Mouse (Mus musculus): ENCODE measurements around the gene Klk1b3. TPM values are rescaled to one million over a fixed set of nuclear protein-coding genes. Genes with fewer than 3 reads are reported as not detected.
"Not testable (repeated sequence)": the region's sequence is repeated elsewhere in the genome, so short reads cannot be mapped to it uniquely, and the experiment has no call there.

Gene Klk1b3
- polyA plus RNA-seq, 1 experiment from 2014 or later: not detected

- no peak for DNase-seq (ENCODE audit: low read depth, low spot score)
- peaks cover 7% of the 10 kb centered on the region for H3K27me3 ChIP-seq
- in situ Hi-C loops (cut with MboI; ENCODE audit: low pct_unique_long_range_greater_than_20kb): loop anchor here (25.0 kb wide), 1 partner anchor 649 kb away; the partner anchor contains the start of gene Zfp719
- ChIA-PET POLR2A (no interaction called here), CTCF (no interaction called here)
- TF ChIP-seq CTCF (IDR thresholded peaks at IDR 0.05): no peak
- no peak for ATAC-seq
Observed at GRCm38 (mm10) chr7:44235909-44236308, 37.9 kb downstream of the Klk1b3 start, which contains the start of gene Gm36864. Gene Gm36864, plus strand, starts transcription at chr7:44236177.

GRCm38 (mm10) chr7:44239913-44240312 lies 41.9 kb downstream of the Klk1b3 start:
- DNase-seq (ENCODE audit: low read depth, low spot score) (no peak), ATAC-seq (no peak)
- H3K27me3 ChIP-seq: peaks cover 14% of the 10 kb centered on the region
- CTCF ChIA-PET: no interaction called here
- POLR2A ChIA-PET: no interaction called here
- no peak for TF ChIP-seq CTCF (IDR thresholded peaks at IDR 0.05)
- in situ Hi-C loops (cut with MboI; ENCODE audit: low pct_unique_long_range_greater_than_20kb): loop anchor here (25.0 kb wide), 1 partner anchor 653 kb away; the partner anchor contains the start of gene Zfp719

GRCm38 (mm10) chr7:44240712-44241111 lies 42.7 kb downstream of the Klk1b3 start:
- DNase-seq (ENCODE audit: low read depth, low spot score): no peak
- peak; percentile 22 for ATAC-seq
- CTCF ChIA-PET: no interaction called here
- TF ChIP-seq CTCF (IDR thresholded peaks at IDR 0.05): no peak
- POLR2A ChIA-PET: no interaction called here
- H3K27me3 ChIP-seq: peaks cover 11% of the 10 kb centered on the region
- in situ Hi-C loops (cut with MboI; ENCODE audit: low pct_unique_long_range_greater_than_20kb): loop anchor here (25.0 kb wide), 1 partner anchor 653 kb away; the partner anchor contains the start of gene Zfp719

GRCm38 (mm10) chr7:44241163-44241562 lies 43.2 kb downstream of the Klk1b3 start:
- ATAC-seq: no peak
- DNase-seq (ENCODE audit: low read depth, low spot score): no peak
- peaks cover 10% of the 10 kb centered on the region for H3K27me3 ChIP-seq
- in situ Hi-C loops (cut with MboI; ENCODE audit: low pct_unique_long_range_greater_than_20kb): loop anchor here (25.0 kb wide), 1 partner anchor 654 kb away; the partner anchor contains the start of gene Zfp719
- ChIA-PET POLR2A (no interaction called here), CTCF (no interaction called here)
- no peak for TF ChIP-seq CTCF (IDR thresholded peaks at IDR 0.05)

- DNase-seq (ENCODE audit: low read depth, low spot score): no peak
- no peak for TF ChIP-seq CTCF (IDR thresholded peaks at IDR 0.05)
- CTCF ChIA-PET: no interaction called here
- in situ Hi-C loops (cut with MboI; ENCODE audit: low pct_unique_long_range_greater_than_20kb): loop anchor here (25.0 kb wide), 1 partner anchor 657 kb away; the partner anchor contains the start of gene Zfp719
- peaks cover 10% of the 10 kb centered on the region for H3K27me3 ChIP-seq
- no peak for ATAC-seq
- POLR2A ChIA-PET: no interaction called here
Observed at GRCm38 (mm10) chr7:44244080-44244479, 46.1 kb downstream of the Klk1b3 start.

GRCm38 (mm10) chr7:44246055-44246983 lies 48.3 kb downstream of the Klk1b3 start, which contains the start of the genes 1700028J19Rik and 2410002F23Rik:
Gene 1700028J19Rik, minus strand, starts transcription at chr7:44246695.
Gene 2410002F23Rik, plus strand, starts transcription at chr7:44246722.
- peaks cover 7% of the 10 kb centered on the region for H3K27me3 ChIP-seq
- peak; percentile 76 for ATAC-seq
- peak; percentile 78 for DNase-seq (ENCODE audit: low read depth, low spot score)
- POLR2A ChIA-PET: interaction anchor here (0.7 to 1.2 kb wide), 3 partner anchors 12 to 251 kb away, joined by 4 to 5 read pairs (median 5); no protein-coding TSS in a partner anchor
- in situ Hi-C loops (cut with MboI; ENCODE audit: low pct_unique_long_range_greater_than_20kb): loop anchor here (25.0 kb wide), 1 partner anchor 659 kb away; the partner anchor contains the start of gene Zfp719
- CTCF ChIA-PET: interaction anchor here (1.0 kb wide), 1 partner anchor 9 kb away, joined by 3 read pairs; no protein-coding TSS in a partner anchor
- TF ChIP-seq CTCF (IDR thresholded peaks at IDR 0.05): no peak

GRCm38 (mm10) chr7:44246984-44247470 lies 49.0 kb downstream of the Klk1b3 start:
- H3K27me3 ChIP-seq: peaks cover 7% of the 10 kb centered on the region
- TF ChIP-seq CTCF (IDR thresholded peaks at IDR 0.05): no peak
- no peak for DNase-seq (ENCODE audit: low read depth, low spot score)
- POLR2A ChIA-PET: interaction anchor here (0.7 kb wide), 2 partner anchors 11 to 104 kb away, joined by 4 to 5 read pairs; no protein-coding TSS in a partner anchor
- ATAC-seq: peak; percentile 20
- in situ Hi-C loops (cut with MboI; ENCODE audit: low pct_unique_long_range_greater_than_20kb): loop anchor here (25.0 kb wide), 1 partner anchor 660 kb away; the partner anchor contains the start of gene Zfp719
- CTCF ChIA-PET: no interaction called here

GRCm38 (mm10) chr7:44247971-44248370 lies 50.0 kb downstream of the Klk1b3 start:
- in situ Hi-C loops (cut with MboI; ENCODE audit: low pct_unique_long_range_greater_than_20kb): loop anchor here (25.0 kb wide), 1 partner anchor 661 kb away; the partner anchor contains the start of gene Zfp719
- ChIA-PET POLR2A (interaction anchor here (1.1 kb wide), 1 partner anchor 26 kb away, joined by 3 read pairs; no protein-coding TSS in a partner anchor), CTCF (no interaction called here)
- ATAC-seq (no peak), DNase-seq (ENCODE audit: low read depth, low spot score) (no peak)
- no peaks in the 10 kb centered on the region for H3K27me3 ChIP-seq
- no peak for TF ChIP-seq CTCF (IDR thresholded peaks at IDR 0.05)

GRCm38 (mm10) chr7:44249248-44249647 lies 51.3 kb downstream of the Klk1b3 start:
- H3K27me3 ChIP-seq: no peaks in the 10 kb centered on the region
- in situ Hi-C loops (cut with MboI; ENCODE audit: low pct_unique_long_range_greater_than_20kb): loop anchor here (25.0 kb wide), 1 partner anchor 662 kb away; the partner anchor contains the start of gene Zfp719
- ATAC-seq (no peak), DNase-seq (ENCODE audit: low read depth, low spot score) (no peak)
- ChIA-PET CTCF (no interaction called here), POLR2A (interaction anchor here (1.1 kb wide), 1 partner anchor 25 kb away, joined by 3 read pairs; no protein-coding TSS in a partner anchor)
- TF ChIP-seq CTCF (IDR thresholded peaks at IDR 0.05): no peak

- ATAC-seq; in situ Hi-C loops (cut with MboI; ENCODE audit: low pct_unique_long_range_greater_than_20kb); H3K27me3 ChIP-seq; POLR2A ChIA-PET; DNase-seq (ENCODE audit: low read depth, low spot score); CTCF ChIA-PET: not testable (repeated sequence)
Observed at GRCm38 (mm10) chr7:44250732-44251275, 52.8 kb downstream of the Klk1b3 start.

Other genes starting within 250 kb of the Klk1b3 start
- gene Klk1b8, start 247.5 kb upstream of the Klk1b3 start, polyA plus RNA-seq (2021): not detected
- gene Klk1b1, start 231.4 kb upstream of the Klk1b3 start, polyA plus RNA-seq (2021): not detected
- not detected for gene Klk1b9, start 222.1 kb upstream of the Klk1b3 start, polyA plus RNA-seq (2021)
- gene Klk1b11, start 202.3 kb upstream of the Klk1b3 start, polyA plus RNA-seq (2021): not detected
- gene Klk1b26, start 186.0 kb upstream of the Klk1b3 start, polyA plus RNA-seq (2021): not detected
- gene Klk1b27, start 145.9 kb upstream of the Klk1b3 start, polyA plus RNA-seq (2021): not detected
- not detected for gene Klk1b21, start 95.9 kb upstream of the Klk1b3 start, polyA plus RNA-seq (2021)
- gene Klk1b22, start 85.5 kb upstream of the Klk1b3 start, polyA plus RNA-seq (2021): not detected
- gene Klk1b16, start 61.4 kb upstream of the Klk1b3 start, polyA plus RNA-seq (2021): not detected
- gene Klk1b24, start 10.0 kb upstream of the Klk1b3 start, polyA plus RNA-seq (2021): not detected
- gene Klk1b4, start 9.2 kb downstream of the Klk1b3 start, polyA plus RNA-seq (2021): not detected
- gene Klk1b5, start 17.8 kb downstream of the Klk1b3 start, polyA plus RNA-seq (2021): not detected
- gene Klk1, start 27.2 kb downstream of the Klk1b3 start, polyA plus RNA-seq (2021): not detected
- gene Gm36864, start 38.0 kb downstream of the Klk1b3 start, polyA plus RNA-seq (2021): not detected
- 0.23 TPM for gene 1700028J19Rik, start 48.5 kb downstream of the Klk1b3 start, polyA plus RNA-seq (2021)
- 32.3 TPM for gene 2410002F23Rik, start 48.5 kb downstream of the Klk1b3 start, polyA plus RNA-seq (2021)
- gene Acp4, start 59.2 kb downstream of the Klk1b3 start, polyA plus RNA-seq (2021): not detected
- gene Gm15517, start 63.3 kb downstream of the Klk1b3 start, polyA plus RNA-seq (2021): not detected
- 0.68 TPM for gene Clec11a, start 108.7 kb downstream of the Klk1b3 start, polyA plus RNA-seq (2021)
- gene Shank1, start 112.1 kb downstream of the Klk1b3 start, polyA plus RNA-seq (2021): 1.9 TPM
- 6.4 TPM for gene Syt3, start 185.9 kb downstream of the Klk1b3 start, polyA plus RNA-seq (2021)
- 0.98 TPM for gene 1700008O03Rik, start 187.6 kb downstream of the Klk1b3 start, polyA plus RNA-seq (2021)
- gene Lrrc4b, start 230.8 kb downstream of the Klk1b3 start, polyA plus RNA-seq (2021): 0.03 TPM

Data from Patski (cell line).